Mouse (Mus musculus) C2C12 (cell line): Measurements from ENCODE around the gene Riox2.

Experiments
- CEBPB ChIP-seq: IDR thresholded peaks from one replicate; pipeline ENCODE4 v1.6.1; 2011; ENCODE audit warnings: low read depth, mild to moderate bottlenecking, control low read depth, moderate library complexity
- CTCF ChIP-seq: IDR thresholded peaks from one replicate; pipeline ENCODE4 v1.5.1; 2011; ENCODE audit not compliant: control insufficient read depth, insufficient read depth, insufficient read length
- MAX ChIP-seq: IDR thresholded peaks from one replicate; pipeline ENCODE4 v1.6.1; 2011; ENCODE audit warnings: mild to moderate bottlenecking, control low read depth
- MYOG ChIP-seq: IDR thresholded peaks from one replicate; pipeline ENCODE4 v1.6.1; 2011; ENCODE audit not compliant: control insufficient read depth, insufficient read length; ENCODE audit errors: extremely low read depth
- USF1 ChIP-seq: IDR thresholded peaks from one replicate; pipeline ENCODE4 v1.6.1; 2011; ENCODE audit warnings: low read depth, mild to moderate bottlenecking, control low read depth, moderate library complexity

DNA sequence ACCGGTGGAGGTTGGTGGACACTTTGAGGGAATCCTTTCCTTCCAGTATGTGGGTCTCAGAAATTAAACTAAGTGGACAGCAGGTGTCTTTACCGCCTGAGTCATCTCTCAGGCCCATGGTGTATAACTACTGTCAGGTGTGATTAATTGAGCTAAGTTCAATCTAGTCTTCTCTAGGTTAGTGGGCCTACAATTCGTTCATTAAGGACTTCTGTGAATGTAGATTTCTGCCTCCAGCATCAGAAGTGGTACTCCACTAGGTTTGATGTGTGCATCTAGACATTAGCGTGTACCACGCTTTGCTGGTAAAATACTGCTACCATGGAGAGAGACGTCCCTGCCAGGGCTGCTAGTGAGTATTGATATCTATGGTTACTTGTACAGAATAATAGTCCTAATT is 971 bp downstream of the Riox2 start:
- TF ChIP-seq CTCF (no peak), MYOG (no peak), CEBPB (no peak), USF1 (no peak), MAX (no peak)
